ENCODE assay signal across 8 mouse cellular contexts in genomic region chr13:55329109-55329682, GRCm38 (mm10). TPM values are rescaled to one million over a fixed set of nuclear protein-coding genes. Genes with fewer than 3 reads are reported as not detected.
DNase-seq lines count a peak whose midpoint lies in the region; ATAC-seq and TF ChIP-seq lines count a peak whose summit lies in the region.

No protein-coding gene starts in this region.

- peaks cover 23% of the 10 kb centered on the region for H3K4me1 ChIP-seq in forebrain, embryonic 14.5 days (ENCODE audit: control insufficient read depth, insufficient read depth, low read length)
- peaks cover 27% of the 10 kb centered on the region for H3K4me1 ChIP-seq in limb, embryonic 14.5 days (ENCODE audit: control insufficient read depth, insufficient read depth, low read length)
- peaks cover 38% of the 10 kb centered on the region for H3K4me1 ChIP-seq in neural tube, embryonic 13.5 days (replicated peaks)

- WGBS in forebrain, embryonic 14.5 days, result under 1% methylated on average over 29 of the region's 29 CpGs
- under 1% methylated on average over 27 of the region's 29 CpGs for WGBS in limb, embryonic 14.5 days
- WGBS in neural tube, embryonic 13.5 days, result under 1% methylated on average over 28 of the region's 29 CpGs

- H3K27me3 ChIP-seq in forebrain, embryonic 14.5 days (replicated peaks; ENCODE audit: control insufficient read depth, insufficient read depth, low read length), result no peaks in the 10 kb centered on the region
- no peaks in the 10 kb centered on the region for H3K27me3 ChIP-seq in limb, embryonic 14.5 days (ENCODE audit: control insufficient read depth, insufficient read depth, low read length)
- H3K27me3 ChIP-seq in neural tube, embryonic 13.5 days, result no peaks in the 10 kb centered on the region

- peak; percentile 41 for ATAC-seq in forebrain, embryonic 14.5 days
- ATAC-seq in limb, embryonic 14.5 days (ENCODE audit: low FRiP score, low read depth), result peak; percentile 39; the same call in 1 of the 2 replicates
- ATAC-seq in neural tube, embryonic 13.5 days (ENCODE audit: low read depth), result peak; percentile 16

- H3K27ac ChIP-seq in forebrain, embryonic 14.5 days (ENCODE audit: low read depth, low read length), result peak overlapping the region; percentile 62; the same call in 1 of the 2 replicates
- H3K27ac ChIP-seq in limb, embryonic 14.5 days (replicated peaks; ENCODE audit: low read depth, low read length), result 0 out of 2 replicates have a peak overlapping the region, but pooled peaks have one; percentile 62
- H3K27ac ChIP-seq in neural tube, embryonic 13.5 days (replicated peaks), result peak overlapping the region; percentile 79

- peak overlapping the region; percentile 72 for H3K9ac ChIP-seq in forebrain, embryonic 14.5 days (ENCODE audit: low read length)
- peak overlapping the region; percentile 65 for H3K9ac ChIP-seq in limb, embryonic 14.5 days (ENCODE audit: low read depth, low read length, severe bottlenecking)
- peak overlapping the region; percentile 68 for H3K9ac ChIP-seq in neural tube, embryonic 13.5 days

- peaks cover 26% of the 10 kb centered on the region for H3K36me3 ChIP-seq in forebrain, embryonic 14.5 days (ENCODE audit: control insufficient read depth, insufficient read depth, low read length)
- peaks cover 19% of the 10 kb centered on the region for H3K36me3 ChIP-seq in limb, embryonic 14.5 days (ENCODE audit: control insufficient read depth, insufficient read depth, low read length)
- peaks cover 19% of the 10 kb centered on the region for H3K36me3 ChIP-seq in neural tube, embryonic 13.5 days

- H3K4me3 ChIP-seq in forebrain, embryonic 14.5 days (ENCODE audit: low read depth, low read length), result peak overlapping the region; percentile 56
- H3K4me3 ChIP-seq in limb, embryonic 14.5 days (replicated peaks; ENCODE audit: low read length), result peak overlapping the region; percentile 77
- H3K4me3 ChIP-seq in neural tube, embryonic 13.5 days, result peak overlapping the region; percentile 65

- H3K4me2 ChIP-seq in forebrain, embryonic 14.5 days (ENCODE audit: low read length), result peak overlapping the region; percentile 85
- peak overlapping the region; percentile 91 for H3K4me2 ChIP-seq in limb, embryonic 14.5 days (replicated peaks; ENCODE audit: low read depth, low read length, severe bottlenecking)
- peak overlapping the region; percentile 92 for H3K4me2 ChIP-seq in neural tube, embryonic 13.5 days

- DNase-seq in adrenal gland, adult (ENCODE audit: inconsistent age in 2 of 2, low spot score in 1 of 2), result peak; percentile 53 to 57
- DNase-seq in adrenal gland, postnatal 10 days, result no peak
- peak; percentile 22 for DNase-seq in ovary, postnatal 14 days (ENCODE audit: low spot score)
- DNase-seq in ovary, postnatal 10 days (ENCODE audit: low spot score), result no peak
- DNase-seq in forebrain, embryonic 14.5 days (ENCODE audit: low spot score), result peak; percentile 71
- DNase-seq in limb, embryonic 14.5 days (ENCODE audit: low spot score), result peak; percentile 38
- no peak for DNase-seq in adrenal gland, postnatal 4 days (ENCODE audit: low spot score in 2 of 2)

- TF ChIP-seq POLR2A in limb, embryonic 14.5 days (IDR thresholded peaks at IDR 0.05; ENCODE audit: borderline replicate concordance, extremely low read depth, insufficient read depth, insufficient read length), result no peak

- H3K9me3 ChIP-seq in forebrain, embryonic 14.5 days (replicated peaks; ENCODE audit: control insufficient read depth, low read length), result no peaks in the 10 kb centered on the region
- no peaks in the 10 kb centered on the region for H3K9me3 ChIP-seq in limb, embryonic 14.5 days (ENCODE audit: control insufficient read depth, low read length)
- no peaks in the 10 kb centered on the region for H3K9me3 ChIP-seq in neural tube, embryonic 13.5 days

RNA-seq across cellular contexts. Expression of gene Mxd3, which starts 0.4 kb away (rescaled TPM):
- 10 to 100 TPM; 11.0 to 12.8 TPM for total RNA-seq in adrenal gland, postnatal 10 days (2021)
- polyA plus RNA-seq in forebrain, embryonic 14.5 days (2014; fragmentation: Nextera tagmentation; extraction: Ambion mirVana), result 33.2 and 37.1 TPM in 2 replicates
- polyA plus RNA-seq in limb, embryonic 14.5 days (2012; rRNA removed), result 59.8 and 67.0 TPM in 2 replicates
- 41.4 and 44.1 TPM in 2 replicates for polyA plus RNA-seq in limb, embryonic 14.5 days (2014; fragmentation: Nextera tagmentation; extraction: Ambion mirVana)
- 9.7 and 11.2 TPM in 2 replicates for polyA plus RNA-seq in neural tube, embryonic 13.5 days (2015; fragmentation: Nextera tagmentation; extraction: Ambion mirVana)
- 10 to 100 TPM; 16.2 to 18.0 TPM for total RNA-seq in adrenal gland, postnatal 4 days (2021)

RNA-seq across cellular contexts. Expression of gene Rab24, which starts 7.5 kb away (rescaled TPM):
- 10 to 100 TPM; 54.8 to 67.8 TPM for total RNA-seq in adrenal gland, postnatal 10 days (2021)
- polyA plus RNA-seq in forebrain, embryonic 14.5 days (2014; fragmentation: Nextera tagmentation; extraction: Ambion mirVana), result 94.2 and 104 TPM in 2 replicates
- 154 and 165 TPM in 2 replicates for polyA plus RNA-seq in limb, embryonic 14.5 days (2012; rRNA removed)
- polyA plus RNA-seq in limb, embryonic 14.5 days (2014; fragmentation: Nextera tagmentation; extraction: Ambion mirVana), result 109 and 116 TPM in 2 replicates
- 89.1 and 97.9 TPM in 2 replicates for polyA plus RNA-seq in neural tube, embryonic 13.5 days (2015; fragmentation: Nextera tagmentation; extraction: Ambion mirVana)
- 10 to 100 TPM; 79.8 to 86.9 TPM for total RNA-seq in adrenal gland, postnatal 4 days (2021)

RNA-seq across cellular contexts. Expression of gene Prelid1, which starts 8.9 kb away (rescaled TPM):
- 100 to 1,000 TPM; 168 to 185 TPM for total RNA-seq in adrenal gland, postnatal 10 days (2021)
- polyA plus RNA-seq in forebrain, embryonic 14.5 days (2014; fragmentation: Nextera tagmentation; extraction: Ambion mirVana), result 360 and 415 TPM in 2 replicates
- polyA plus RNA-seq in limb, embryonic 14.5 days (2012; rRNA removed), result 282 and 315 TPM in 2 replicates
- polyA plus RNA-seq in limb, embryonic 14.5 days (2014; fragmentation: Nextera tagmentation; extraction: Ambion mirVana), result 450 and 476 TPM in 2 replicates
- polyA plus RNA-seq in neural tube, embryonic 13.5 days (2015; fragmentation: Nextera tagmentation; extraction: Ambion mirVana), result 288 and 299 TPM in 2 replicates
- total RNA-seq in adrenal gland, postnatal 4 days (2021), result 100 to 1,000 TPM; 190 to 193 TPM

RNA-seq across cellular contexts. Expression of gene Lman2, which starts 33.4 kb away (rescaled TPM):
- total RNA-seq in adrenal gland, postnatal 10 days (2021), result 100 to 1,000 TPM; 105 to 113 TPM
- 45.0 and 52.0 TPM in 2 replicates for polyA plus RNA-seq in forebrain, embryonic 14.5 days (2014; fragmentation: Nextera tagmentation; extraction: Ambion mirVana)
- 84.4 and 101 TPM in 2 replicates for polyA plus RNA-seq in limb, embryonic 14.5 days (2012; rRNA removed)
- polyA plus RNA-seq in limb, embryonic 14.5 days (2014; fragmentation: Nextera tagmentation; extraction: Ambion mirVana), result 92.9 and 101 TPM in 2 replicates
- polyA plus RNA-seq in neural tube, embryonic 13.5 days (2015; fragmentation: Nextera tagmentation; extraction: Ambion mirVana), result 56.6 and 59.4 TPM in 2 replicates
- 100 to 1,000 TPM; 105 to 114 TPM for total RNA-seq in adrenal gland, postnatal 4 days (2021)

RNA-seq across cellular contexts. Expression of gene Rgs14, which starts 40.3 kb away (rescaled TPM):
- total RNA-seq in adrenal gland, postnatal 10 days (2021), result 1 to 10 TPM; 1.9 to 2.6 TPM
- 0.66 and 0.75 TPM in 2 replicates for polyA plus RNA-seq in forebrain, embryonic 14.5 days (2014; fragmentation: Nextera tagmentation; extraction: Ambion mirVana)
- polyA plus RNA-seq in limb, embryonic 14.5 days (2012; rRNA removed), result 1.8 and 1.9 TPM in 2 replicates
- polyA plus RNA-seq in limb, embryonic 14.5 days (2014; fragmentation: Nextera tagmentation; extraction: Ambion mirVana), result 1.3 and 2.4 TPM in 2 replicates
- 0.13 and 0.87 TPM in 2 replicates for polyA plus RNA-seq in neural tube, embryonic 13.5 days (2015; fragmentation: Nextera tagmentation; extraction: Ambion mirVana)
- total RNA-seq in adrenal gland, postnatal 4 days (2021), result 1 to 10 TPM; 1.0 to 1.1 TPM

Comparison
In these comparisons a context has a peak if more than half of its experiments do, and no peak if none do; other contexts are left out.
1. DNase-seq: peak in adrenal gland, adult (2 of 2), ovary, postnatal 14 days (single experiment), forebrain, embryonic 14.5 days (single experiment) and limb, embryonic 14.5 days (single experiment); none in adrenal gland, postnatal 10 days (single experiment), ovary, postnatal 10 days (single experiment) and adrenal gland, postnatal 4 days (0 of 2).
2. Peak in every context shown above with its lines, with median percentiles within 50 percentile points of each other: ATAC-seq, H3K27ac ChIP-seq, H3K4me2 ChIP-seq, H3K4me3 ChIP-seq and H3K9ac ChIP-seq.